Mouse (Mus musculus) adrenal gland, postnatal 4 days (tissue): ENCODE results near the gene Ptger3. TPM values are rescaled to one million over a fixed set of nuclear protein-coding genes. Genes with fewer than 3 reads are reported as not detected.

Source experiments
- microRNA-seq: library from miRNA; unstranded; fragments of <30 nt; microRNA quantifications from one replicate; pipeline ENCODE4 v1.2.0, GENCODE M21; 2021
- total RNA-seq, 2 experiments: library from RNA; stranded (reverse); gene quantifications; 2 replicates each; pipeline ENCODE4 v1.2.3; 2021

The Ptger3 gene
- total RNA-seq, 2 experiments from 2014 or later: 12.6 to 14.9 TPM

Small RNAs within 50 kb of the gene (microRNA-seq; reads per million reads assigned to microRNA genes)
- 270 reads per million, percentile 59 among the genes with 10 or more reads in this experiment for gene Mir186

Other genes with a start within 250 kb of the Ptger3 start
- gene Zranb2, start 32.7 kb upstream of the Ptger3 start, total RNA-seq: 10 to 100 TPM; 79.5 to 86.3 TPM